Mouse (Mus musculus): ENCODE measurements at regions not wholly inside any gene's neighbourhood (a gene's known extent, or its start where the extent isn't known, plus 50 kb on each side); places are given as distances from the start of the nearest gene placed in this dataset.

GRCm38 (mm10) chr2:108635644-108636043, 644.9 kb upstream of the Kif18a start:
- TF ChIP-seq POLR2A (IDR thresholded peaks at IDR 0.05; ENCODE audit: low read depth, low read length) (no peak), CTCF (IDR thresholded peaks at IDR 0.05; ENCODE audit: borderline replicate concordance, insufficient read depth, low read length) (no peak)

All from embryonic fibroblast, embryonic 13.5 days (primary cell).